Mouse (Mus musculus): ENCODE data around the gene Krtap16-1. TPM values are rescaled to one million over a fixed set of nuclear protein-coding genes. Genes with fewer than 3 reads are reported as not detected.

Gene Krtap16-1
- not detected for total RNA-seq (2021)

GRCm38 (mm10) chr11:99986180-99986647 is at the start of gene Krtap16-1:
Gene Krtap16-1 (minus strand): TSS chr11:99986597.
- no peak for DNase-seq (ENCODE audit: extremely low spot score in 1 of 2, low spot score in 1 of 2)

GRCm38 (mm10) chr11:100029768-100030167 is 43.4 kb upstream of the Krtap16-1 start, which contains the start of gene Krt33b:
Gene Krt33b (minus strand): TSS chr11:100029868.
- DNase-seq (ENCODE audit: extremely low spot score in 1 of 2, low spot score in 1 of 2), result no peak

- DNase-seq (ENCODE audit: extremely low spot score in 1 of 2, low spot score in 1 of 2), result no peak
Observed at GRCm38 (mm10) chr11:100021438-100021837, 35.0 kb upstream of the Krtap16-1 start.

- DNase-seq (ENCODE audit: extremely low spot score in 1 of 2, low spot score in 1 of 2), result no peak
Observed at GRCm38 (mm10) chr11:100019466-100019865, 33.1 kb upstream of the Krtap16-1 start.

GRCm38 (mm10) chr11:100016112-100016511 is 29.7 kb upstream of the Krtap16-1 start, which contains the start of gene Krt33a:
Gene Krt33a (minus strand): TSS chr11:100016212.
- DNase-seq (ENCODE audit: extremely low spot score in 1 of 2, low spot score in 1 of 2), result no peak

- DNase-seq (ENCODE audit: extremely low spot score in 1 of 2, low spot score in 1 of 2), result no peak
Observed at GRCm38 (mm10) chr11:100013691-100014171, 27.3 kb upstream of the Krtap16-1 start.

- DNase-seq (ENCODE audit: extremely low spot score in 1 of 2, low spot score in 1 of 2), result no peak
Observed at GRCm38 (mm10) chr11:100010682-100011081, 24.3 kb upstream of the Krtap16-1 start.

GRCm38 (mm10) chr11:100008336-100008735 is 21.9 kb upstream of the Krtap16-1 start:
- DNase-seq (ENCODE audit: extremely low spot score in 1 of 2, low spot score in 1 of 2), result no peak

GRCm38 (mm10) chr11:100006624-100007023 is 20.2 kb upstream of the Krtap16-1 start:
- no peak for DNase-seq (ENCODE audit: extremely low spot score in 1 of 2, low spot score in 1 of 2)

GRCm38 (mm10) chr11:100005905-100006304 is 19.5 kb upstream of the Krtap16-1 start:
- DNase-seq (ENCODE audit: extremely low spot score in 1 of 2, low spot score in 1 of 2), result no peak

- peak in 1 of 2 experiments; percentile 59 for DNase-seq (ENCODE audit: extremely low spot score in 1 of 2, low spot score in 1 of 2)
Observed at GRCm38 (mm10) chr11:100004846-100005245, 18.4 kb upstream of the Krtap16-1 start.

- no peak for DNase-seq (ENCODE audit: extremely low spot score in 1 of 2, low spot score in 1 of 2)
Observed at GRCm38 (mm10) chr11:99999091-99999490, 12.7 kb upstream of the Krtap16-1 start.

GRCm38 (mm10) chr11:99994384-99994661 is 7.9 kb upstream of the Krtap16-1 start:
- no peak for DNase-seq (ENCODE audit: extremely low spot score in 1 of 2, low spot score in 1 of 2)

GRCm38 (mm10) chr11:99993620-99994383 is 7.4 kb upstream of the Krtap16-1 start, which contains the start of gene Krtap17-1:
Gene Krtap17-1 (minus strand): TSS chr11:99993994.
- DNase-seq (ENCODE audit: extremely low spot score in 1 of 2, low spot score in 1 of 2), result no peak

GRCm38 (mm10) chr11:99990571-99990970 is 4.2 kb upstream of the Krtap16-1 start:
- no peak for DNase-seq (ENCODE audit: extremely low spot score in 1 of 2, low spot score in 1 of 2)

GRCm38 (mm10) chr11:99989881-99990405 is 3.5 kb upstream of the Krtap16-1 start:
- no peak for DNase-seq (ENCODE audit: extremely low spot score in 1 of 2, low spot score in 1 of 2)

GRCm38 (mm10) chr11:99988530-99988929 is 2.1 kb upstream of the Krtap16-1 start:
- DNase-seq (ENCODE audit: extremely low spot score in 1 of 2, low spot score in 1 of 2), result no peak

GRCm38 (mm10) chr11:99985291-99986092 is 905 bp downstream of the Krtap16-1 start:
- DNase-seq (ENCODE audit: extremely low spot score in 1 of 2, low spot score in 1 of 2), result peak in 1 of 2 experiments; percentile 25

GRCm38 (mm10) chr11:99983442-99983841 is 3.0 kb downstream of the Krtap16-1 start:
- DNase-seq (ENCODE audit: extremely low spot score in 1 of 2, low spot score in 1 of 2), result no peak

GRCm38 (mm10) chr11:99982731-99983130 is 3.7 kb downstream of the Krtap16-1 start:
- no peak for DNase-seq (ENCODE audit: extremely low spot score in 1 of 2, low spot score in 1 of 2)

- DNase-seq (ENCODE audit: extremely low spot score in 1 of 2, low spot score in 1 of 2), result no peak
Observed at GRCm38 (mm10) chr11:99978953-99979352, 7.4 kb downstream of the Krtap16-1 start, which contains the start of gene Krtap29-1. Gene Krtap29-1 (minus strand): TSS chr11:99979053.
